Mouse (Mus musculus) kidney, postnatal 14 days (tissue): Measurements from ENCODE around the gene Cdc37.
"Not testable (repeated sequence)": the region's sequence is repeated elsewhere in the genome, so short reads cannot be mapped to it uniquely, and the experiment has no call there.

ENCODE experiments used
- DNase-seq: peaks from one replicate; pipeline ENCODE4 v3.0.0; 2022; ENCODE audit warnings: mixed read lengths

The Cdc37 gene

DNA sequence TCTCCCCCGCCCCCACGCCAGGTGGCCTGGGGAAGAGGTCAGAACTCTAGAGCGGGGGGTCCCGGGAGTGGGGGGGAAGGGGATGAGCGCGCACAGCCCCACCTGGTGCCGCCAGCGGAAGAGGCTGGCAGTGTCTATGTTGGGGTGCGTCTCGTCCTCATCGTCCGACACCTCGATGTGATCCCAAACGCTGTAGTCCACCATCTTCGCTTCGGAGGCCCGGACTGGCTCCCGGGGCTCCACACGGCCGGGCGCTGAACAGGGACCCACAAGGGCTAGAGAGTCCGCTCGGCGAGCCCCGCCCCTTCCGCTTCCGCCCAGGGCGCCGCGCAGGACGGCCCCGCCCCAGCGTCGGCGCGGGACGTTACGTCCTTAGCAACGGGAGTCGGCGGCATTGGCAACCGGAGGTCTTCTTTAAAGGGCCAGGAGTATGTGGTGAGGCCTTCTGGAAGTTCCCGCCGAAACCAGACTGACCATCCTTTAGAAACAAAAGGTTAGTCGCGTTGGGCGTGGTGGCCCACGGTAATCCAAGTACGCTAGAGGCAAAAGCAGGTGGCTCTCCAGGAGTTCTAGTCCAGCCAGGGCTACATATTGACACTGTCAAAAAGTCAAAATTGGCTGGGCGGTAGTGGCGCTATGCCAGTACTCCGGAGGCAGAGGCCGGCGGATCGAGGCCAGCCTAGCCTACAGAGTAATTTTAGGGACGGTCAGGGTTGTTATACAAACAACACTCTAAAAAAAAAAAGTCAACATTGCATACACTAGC is at the start of gene Cdc37:
Gene Cdc37 (minus strand): TSS at position 329 of the 766 bp plus-strand sequence.
- peak; percentile 97 for DNase-seq

DNA sequence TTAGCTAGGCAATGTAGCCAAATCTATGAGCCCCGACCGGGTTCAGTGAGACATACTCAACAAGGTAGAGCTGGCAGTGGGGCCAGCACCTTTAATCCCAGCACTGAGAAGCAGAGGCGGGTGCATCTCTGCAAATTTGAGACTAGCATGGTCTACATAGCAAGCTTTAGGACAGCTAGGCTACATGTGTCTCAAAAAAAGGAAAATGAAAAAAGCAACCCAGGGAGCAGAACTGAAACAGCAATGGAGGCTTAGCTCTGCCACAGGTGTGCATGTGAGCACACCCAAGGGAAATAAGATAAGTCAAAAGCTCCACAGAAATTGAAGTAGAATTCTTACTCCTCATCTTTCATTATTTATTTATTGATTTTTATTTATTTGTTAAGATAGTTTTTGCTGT is 49.2 kb upstream of the Cdc37 start:
- no peak for DNase-seq

DNA sequence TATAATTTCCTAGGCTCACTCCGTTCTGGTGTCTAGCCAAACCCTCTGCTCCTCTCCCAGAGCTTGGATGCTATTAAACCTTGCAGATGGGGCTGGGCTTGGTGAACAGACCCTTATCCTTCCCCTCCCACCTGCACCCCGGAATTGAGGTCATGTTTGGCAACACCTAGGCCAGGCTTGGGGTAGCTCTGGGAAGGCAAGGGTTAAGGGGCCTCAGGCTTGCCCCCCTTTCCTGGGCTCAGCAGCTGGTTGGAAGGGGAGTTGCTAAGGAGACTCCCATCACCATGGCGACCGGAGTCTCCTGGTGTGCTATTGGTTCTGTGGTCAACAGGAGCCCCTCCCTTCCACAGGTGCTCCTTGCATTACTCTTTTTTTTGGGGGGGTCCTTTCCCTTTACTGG is 48.2 kb upstream of the Cdc37 start:
- no peak for DNase-seq

DNA sequence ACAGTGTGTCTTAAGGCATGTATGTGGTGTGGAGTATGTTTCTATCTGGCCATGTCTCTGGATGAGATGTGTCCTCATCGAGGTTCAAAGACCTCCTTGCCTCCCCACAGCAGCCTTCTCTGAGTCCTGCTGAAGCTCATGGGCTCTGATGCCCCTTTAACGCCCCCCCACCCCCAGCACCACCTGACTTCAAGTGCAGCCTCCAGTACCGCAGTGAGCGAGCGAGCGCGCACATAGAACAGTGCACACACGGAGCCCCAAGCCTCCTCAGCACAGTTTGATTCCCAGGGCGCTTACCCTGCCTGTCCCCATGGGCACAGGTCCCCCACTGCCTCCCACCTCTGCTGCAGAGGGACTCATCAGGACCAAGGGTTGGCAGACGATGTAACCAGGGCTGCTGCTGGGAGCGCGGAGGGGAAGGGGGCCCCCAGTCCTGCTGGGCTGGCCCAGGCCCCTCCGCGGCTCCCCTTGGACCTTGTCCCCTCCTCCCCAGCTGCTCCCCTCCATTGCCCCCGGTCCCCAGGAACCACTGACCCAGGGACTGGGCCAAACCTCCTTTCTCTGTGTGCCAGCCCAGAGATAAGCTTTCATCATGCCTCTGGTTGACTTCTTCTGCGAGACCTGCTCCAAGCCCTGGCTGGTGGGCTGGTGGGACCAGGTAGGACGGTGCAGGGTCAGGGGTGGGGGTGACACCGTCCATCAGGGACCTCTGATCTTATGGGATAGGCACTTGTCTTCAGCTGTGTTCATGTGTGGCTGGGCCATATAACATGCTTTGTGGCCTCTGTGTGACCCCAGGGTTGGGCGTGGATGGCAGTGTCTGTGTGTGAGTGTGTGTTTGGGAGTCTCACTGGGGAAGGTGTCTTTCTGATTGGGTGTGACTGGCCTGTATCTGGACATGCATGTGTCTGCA is 47.0 kb upstream of the Cdc37 start:
- DNase-seq: no peak

DNA sequence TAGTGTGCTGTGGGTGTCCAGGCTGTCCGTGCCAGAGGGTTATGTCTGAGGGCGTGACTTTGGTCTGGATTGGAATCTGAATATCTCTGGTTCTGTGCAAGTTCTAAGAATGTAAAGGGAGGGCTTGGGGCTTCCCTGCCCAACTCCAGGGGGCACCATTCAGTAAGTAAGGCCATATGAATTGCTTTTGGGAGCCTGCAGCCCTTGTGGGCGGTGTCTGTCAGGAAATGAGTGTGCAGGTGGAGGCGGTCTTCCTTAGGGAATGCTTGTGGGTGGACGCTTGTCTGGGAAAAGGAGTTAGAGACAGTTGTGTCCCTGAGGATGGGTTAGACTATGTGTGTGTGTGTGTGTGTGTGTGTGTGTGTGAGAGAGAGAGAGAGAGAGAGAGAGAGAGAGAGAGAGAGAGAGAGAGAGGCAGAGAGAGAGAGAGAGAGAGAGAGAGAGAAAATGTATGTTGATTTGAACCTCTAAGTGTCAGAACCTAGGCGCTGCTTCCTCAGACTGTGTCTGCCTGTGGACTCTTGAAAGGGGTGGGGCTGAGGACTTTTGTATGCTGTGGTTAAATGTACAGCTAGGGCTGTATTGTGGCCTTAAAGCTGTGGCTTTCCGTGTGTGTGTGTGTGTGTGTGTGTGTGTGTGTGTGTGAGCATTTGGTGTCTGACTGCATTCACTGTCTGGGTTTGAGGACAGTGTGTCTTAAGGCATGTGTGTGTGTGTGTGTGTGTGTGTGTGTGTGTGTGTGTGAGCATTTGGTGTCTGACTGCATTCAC is 46.1 kb upstream of the Cdc37 start:
- not testable (repeated sequence) for DNase-seq

DNA sequence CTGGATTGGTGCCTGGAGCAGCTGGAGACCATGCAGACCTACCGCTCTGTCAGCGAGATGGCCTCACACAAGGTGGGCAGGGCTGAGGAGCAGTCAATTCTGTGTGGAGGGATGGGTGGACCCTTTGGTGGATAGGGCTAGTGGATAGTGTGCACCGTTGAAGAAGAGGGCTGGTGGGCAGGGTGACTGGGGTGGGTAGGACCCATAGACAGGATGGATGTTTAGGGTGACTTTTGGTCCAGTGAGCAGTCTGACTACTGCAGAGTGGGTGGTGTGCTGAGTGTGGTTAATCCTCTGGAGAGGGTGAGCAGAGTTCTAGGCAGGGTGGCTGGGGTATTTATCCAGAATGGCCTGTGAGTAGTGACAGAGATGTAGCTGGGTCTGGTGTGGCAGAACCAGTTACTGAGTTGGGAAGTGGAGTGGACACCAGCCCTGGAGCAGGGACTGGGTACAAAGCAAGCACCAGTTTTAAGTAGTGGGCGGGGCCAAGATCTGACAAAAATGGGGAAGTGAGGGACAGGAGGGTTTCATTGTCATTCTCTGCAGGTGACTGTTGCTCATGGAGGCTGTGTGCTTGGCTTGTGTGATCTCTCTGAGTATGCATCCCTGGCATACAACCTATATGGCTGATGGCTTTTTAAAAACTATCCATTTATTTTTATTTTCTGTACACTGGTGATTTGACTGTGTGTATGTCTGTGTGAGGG is 45.2 kb upstream of the Cdc37 start:
- DNase-seq: no peak

DNA sequence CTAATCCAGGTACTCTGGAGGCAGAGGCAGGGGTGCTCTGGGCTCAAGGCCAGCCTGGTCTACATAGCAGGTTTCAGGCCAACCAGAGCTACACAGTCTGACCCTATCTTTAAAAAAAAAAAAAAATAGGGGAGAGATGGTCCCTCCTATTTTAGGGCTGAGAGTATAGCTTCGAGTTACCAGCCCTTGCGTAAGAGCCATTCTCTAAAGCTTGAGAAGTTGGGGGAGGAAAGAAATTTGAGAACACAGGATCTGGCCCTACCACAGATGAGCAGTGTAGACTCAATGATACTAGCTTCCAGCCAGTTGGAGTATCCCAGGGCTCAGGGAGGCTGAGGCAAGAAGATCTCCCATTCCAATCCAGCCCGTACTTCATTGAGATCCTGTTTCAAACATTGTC is 44.0 kb upstream of the Cdc37 start:
- no peak for DNase-seq

DNA sequence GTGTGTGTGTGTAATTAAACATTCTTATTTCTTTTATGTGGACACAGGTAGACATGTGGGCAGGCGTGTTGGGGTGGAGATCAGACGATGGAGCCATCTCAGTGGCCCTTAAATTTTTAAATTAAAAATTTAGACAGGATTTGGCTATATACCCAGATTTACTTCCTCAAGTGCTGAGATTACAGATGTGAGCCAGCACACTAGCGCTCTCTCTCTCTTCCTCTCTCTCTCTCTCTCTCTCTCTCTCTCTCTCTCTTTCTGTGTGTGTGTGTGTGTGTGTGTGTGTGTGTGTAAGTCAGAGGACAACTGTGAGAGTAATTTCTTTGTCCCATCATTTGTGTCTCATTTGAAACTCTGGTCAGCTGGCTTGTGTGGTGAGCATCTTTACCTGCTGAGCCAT is 40.9 kb upstream of the Cdc37 start:
- DNase-seq: no peak

DNA sequence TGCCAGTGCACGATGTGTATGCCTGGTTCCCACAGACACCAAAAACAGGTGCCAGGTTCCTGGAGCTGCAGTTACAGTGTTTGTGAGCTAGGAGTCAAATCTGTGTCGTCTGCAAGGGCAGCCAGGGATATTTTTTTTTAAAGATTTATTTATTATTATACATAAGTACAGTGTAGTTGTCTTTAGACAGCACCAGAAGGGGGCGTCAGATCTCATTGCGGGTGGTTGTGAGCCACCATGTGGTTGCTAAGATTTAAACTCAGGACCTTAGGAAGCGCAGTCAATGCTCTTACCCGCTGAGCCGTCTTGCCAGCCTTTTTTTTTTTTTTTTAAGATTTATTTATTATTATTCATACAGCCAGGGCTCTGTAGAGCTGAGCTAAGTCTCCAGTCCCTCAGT is 40.1 kb upstream of the Cdc37 start:
- no peak for DNase-seq

DNA sequence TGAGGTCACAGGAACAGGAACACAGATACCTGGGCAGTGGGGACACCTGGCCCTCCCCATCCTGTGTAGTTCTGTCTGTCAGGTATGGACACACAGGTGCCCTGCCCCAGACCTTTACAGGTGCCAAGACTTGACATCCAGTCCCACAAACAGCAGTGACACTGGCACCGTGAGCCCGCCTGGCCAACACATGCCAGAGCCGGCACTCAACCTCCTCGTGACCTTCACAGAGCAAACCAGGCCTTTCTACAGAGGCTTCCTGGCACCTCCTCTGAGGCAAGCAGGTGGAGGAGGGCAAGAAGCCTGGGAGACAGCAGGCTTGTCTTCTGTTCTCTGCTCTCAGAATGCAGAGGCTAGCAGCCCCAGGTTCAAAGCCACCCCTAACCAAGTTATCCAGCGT is 35.7 kb upstream of the Cdc37 start:
- DNase-seq: no peak

DNA sequence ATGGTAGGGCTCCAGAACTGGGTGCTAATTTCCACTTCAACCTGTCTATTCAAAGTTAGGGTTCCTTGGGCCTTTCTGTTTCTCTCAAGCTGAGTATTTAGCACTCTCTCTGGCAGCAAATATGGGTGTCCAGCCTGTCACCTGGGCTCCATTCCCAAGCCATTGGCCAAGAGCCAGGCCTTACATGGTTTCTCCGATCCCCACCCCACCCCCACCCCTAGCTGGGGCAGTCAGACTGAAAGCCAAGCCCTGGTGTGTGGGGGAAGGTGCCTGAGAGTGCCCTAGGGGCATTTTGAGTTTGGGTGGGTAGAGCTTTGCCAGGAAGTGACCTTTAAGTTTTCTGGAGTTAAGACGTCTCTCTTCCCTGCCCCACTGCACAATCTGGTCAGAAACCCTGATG is 35.0 kb upstream of the Cdc37 start:
- DNase-seq: peak; percentile 77

DNA sequence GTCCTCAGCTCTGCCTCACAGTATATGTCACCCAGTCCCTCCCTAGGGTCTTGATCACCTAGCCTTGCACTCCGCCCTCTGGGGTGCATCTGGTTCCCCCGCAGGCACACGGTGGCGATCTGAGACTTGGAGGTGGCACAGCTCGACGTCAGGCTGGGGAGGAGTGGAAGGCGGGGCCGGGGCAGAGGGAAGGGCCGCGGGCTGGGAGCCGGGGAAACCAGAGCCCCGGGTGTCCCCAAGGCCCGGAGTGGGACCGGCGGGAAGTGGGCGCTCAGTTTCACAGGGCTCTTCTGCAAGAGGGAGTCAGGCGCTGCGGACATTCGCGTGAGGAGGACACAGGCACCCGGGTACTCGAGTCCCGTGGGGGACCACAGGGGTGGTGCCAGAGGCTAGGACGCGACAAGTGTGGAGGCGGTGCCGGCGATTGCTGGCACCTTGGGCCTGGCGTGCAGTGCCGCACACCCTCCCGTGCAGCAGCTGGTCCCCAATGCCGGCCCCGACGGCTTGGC is 34.2 kb upstream of the Cdc37 start:
- peak; percentile 63 for DNase-seq

DNA sequence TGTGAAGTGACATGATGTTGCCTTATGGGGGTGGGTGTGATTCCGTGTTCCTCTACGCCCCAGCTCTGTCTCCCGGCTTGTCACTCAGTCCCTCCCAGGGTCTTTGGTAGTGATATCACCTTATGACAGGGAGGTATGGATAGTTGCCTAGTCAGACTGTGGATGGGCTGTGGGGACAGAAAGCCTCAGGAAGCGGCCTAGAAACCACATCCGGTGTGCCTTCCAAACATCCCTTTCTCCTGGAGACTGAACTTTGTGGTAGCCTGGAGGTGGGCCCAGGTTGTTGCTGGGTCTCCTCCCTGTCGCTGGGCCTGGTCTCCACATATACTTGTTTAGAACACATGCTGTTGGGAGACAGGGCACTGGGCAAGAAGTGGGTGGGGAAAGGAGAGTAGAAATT is 33.6 kb upstream of the Cdc37 start:
- no peak for DNase-seq

DNA sequence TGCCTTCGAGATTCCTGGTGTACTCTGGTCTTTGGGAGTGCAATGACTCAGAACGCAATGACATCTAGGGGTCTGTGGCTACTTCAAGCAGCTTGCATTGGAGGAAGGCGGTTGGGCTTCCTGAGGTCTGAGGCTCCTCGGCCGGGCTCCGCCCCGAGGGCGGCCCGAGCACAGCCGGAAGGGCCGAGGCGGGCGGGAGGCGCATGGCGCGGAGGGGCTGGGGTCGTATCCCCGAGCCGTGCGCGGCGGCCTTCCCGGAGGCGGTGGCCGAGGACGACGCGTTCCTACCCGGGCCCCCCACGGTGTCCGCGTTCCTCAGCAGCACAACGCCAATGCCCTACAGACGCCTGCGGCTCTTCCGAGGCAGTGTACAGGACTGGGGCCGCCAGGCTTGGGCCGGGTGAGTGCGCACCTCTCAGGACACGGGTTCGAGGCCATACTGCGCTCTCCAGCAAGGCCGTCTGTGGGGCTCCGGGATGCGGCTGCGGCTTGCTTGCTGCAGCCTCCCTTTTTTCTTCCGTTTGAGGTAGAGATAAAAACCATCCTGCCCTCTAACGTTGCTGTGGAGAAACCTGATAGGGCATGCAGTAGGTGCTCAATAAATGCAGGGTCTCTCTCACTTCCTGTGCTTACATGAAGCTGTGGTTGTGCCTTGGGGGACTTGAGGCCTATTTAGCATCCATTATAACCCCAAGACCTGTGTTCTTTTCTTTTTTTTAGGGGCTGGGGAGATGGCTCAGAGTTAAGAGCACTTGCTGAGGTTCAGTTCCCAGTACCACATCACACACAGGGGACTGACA is 31.8 kb upstream of the Cdc37 start:
- peak; percentile 66 for DNase-seq

DNA sequence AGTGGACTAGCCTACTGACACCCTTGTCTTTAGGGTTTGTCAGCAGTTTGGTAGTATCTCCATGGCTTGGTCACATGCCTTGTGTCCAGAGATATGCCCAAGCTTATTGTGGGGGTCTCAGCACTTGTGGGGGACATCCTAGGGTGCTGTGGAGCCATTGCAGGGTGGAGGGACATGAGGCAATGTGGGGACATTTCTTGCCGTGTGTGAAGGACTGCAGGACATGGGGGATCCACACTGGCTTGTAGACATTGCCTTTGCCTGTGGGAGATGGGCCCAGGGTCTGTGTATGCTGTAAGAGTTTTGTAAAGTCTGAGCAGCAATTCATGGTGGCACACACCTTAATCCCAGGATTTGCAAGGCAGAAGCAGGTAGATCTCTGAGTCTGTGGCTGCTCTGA is 31.1 kb upstream of the Cdc37 start:
- no peak for DNase-seq

DNA sequence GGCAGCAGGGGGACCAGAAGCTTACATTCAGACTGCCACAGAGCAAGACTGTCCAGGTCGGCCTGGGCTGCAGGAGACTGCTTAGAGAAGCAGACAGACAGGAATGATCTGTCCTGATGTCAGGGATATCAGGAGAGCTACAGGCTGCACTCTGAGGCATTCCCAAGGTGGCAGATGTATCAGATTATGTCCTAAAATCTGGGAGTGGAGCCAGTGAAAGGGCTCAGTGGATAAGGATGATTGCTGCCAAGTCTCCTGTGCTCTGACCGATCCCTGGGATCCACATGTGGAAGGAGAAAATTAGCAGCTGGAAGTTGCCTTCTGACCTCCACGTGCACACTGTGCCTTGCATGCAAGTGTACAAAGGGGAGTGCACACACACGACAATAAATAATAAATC is 30.6 kb upstream of the Cdc37 start:
- DNase-seq: no peak

DNA sequence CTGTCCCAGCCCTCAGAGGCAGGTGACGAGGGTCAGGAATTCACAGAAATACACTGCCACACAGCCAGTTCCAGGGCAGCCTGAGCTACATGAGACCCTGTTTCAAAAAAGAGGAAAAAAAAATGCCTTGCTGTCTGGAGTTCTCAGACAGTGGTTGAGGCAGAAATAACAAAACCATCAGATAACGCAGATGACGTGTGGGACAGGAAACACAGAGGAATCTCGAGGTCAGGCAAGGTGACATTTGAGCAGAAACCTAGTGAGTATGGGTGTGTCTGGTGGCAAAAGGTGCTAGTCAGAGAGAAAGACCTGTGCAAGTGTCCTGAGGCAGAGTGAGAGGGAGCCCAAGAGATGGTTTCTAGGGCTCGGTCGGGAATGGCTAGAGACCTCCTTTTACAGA is 22.6 kb upstream of the Cdc37 start:
- DNase-seq: no peak

DNA sequence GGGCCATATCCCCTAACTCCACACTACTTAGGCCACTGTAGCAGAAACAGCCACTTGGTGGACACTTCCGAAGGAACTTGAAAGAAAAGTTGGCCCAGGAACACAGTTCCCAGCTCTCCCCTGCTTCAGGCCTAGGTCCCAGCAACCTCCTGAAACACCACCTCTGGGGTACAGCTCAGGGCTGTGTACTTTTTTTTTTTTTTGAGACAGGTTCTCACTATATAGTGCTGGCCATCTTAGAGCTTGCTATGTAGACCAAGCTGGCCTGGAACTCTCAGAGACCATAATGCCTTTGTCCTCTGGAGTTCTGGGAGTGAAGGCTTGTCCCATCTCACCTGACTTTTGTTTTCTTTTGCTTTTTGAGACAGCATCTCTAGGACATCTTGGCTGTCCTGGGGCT is 19.4 kb upstream of the Cdc37 start:
- no peak for DNase-seq

DNA sequence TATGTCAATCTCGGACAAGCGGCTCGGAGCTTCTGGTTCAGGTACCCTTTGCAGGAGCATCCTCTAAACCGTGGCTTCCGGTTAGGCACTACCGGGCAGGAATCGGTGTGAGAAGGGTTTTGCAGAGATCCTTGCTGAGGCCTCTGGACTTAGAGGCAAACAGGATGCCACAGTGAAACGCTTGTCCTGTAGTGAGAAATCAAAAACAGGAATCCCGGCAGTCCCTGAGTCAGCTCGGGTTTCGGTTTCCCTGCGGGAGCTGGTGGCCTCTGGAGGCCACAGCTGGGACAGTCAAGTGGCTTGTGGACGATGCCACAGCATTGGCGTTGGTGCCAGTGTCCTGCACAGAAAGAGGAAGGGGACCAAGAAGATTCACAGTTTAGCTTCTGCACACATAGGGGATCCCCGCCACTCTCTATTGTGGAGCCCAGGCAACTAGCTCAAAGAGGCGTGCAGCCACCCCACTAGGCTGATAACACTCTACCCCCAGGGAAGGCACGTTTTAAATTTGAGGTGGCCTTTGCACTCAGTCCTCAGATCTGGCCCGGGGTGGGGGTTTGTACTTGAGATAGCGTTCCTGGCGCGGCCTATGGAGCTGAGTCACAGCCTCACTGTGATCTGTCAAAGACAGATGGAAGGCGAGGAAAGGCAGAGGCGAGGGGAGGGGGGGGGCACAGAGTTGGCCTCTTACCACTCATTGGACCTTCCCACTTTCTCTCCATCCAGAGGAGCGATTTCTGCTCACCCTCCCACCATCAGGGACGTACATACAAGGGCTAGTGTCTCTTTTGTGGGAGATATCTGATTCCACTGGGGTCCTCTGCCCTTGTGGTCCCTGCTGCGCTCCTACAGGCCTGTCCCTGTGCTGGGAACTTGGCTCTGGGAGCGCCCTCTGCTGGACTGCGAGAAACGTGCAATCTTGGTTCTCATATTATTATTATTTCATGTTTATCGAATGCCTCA is 18.7 kb upstream of the Cdc37 start:
- DNase-seq: peak; percentile 79
